19 mouse cellular contexts compared by ENCODE assay signal in genomic region chr6:35405044-35405443, GRCm38 (mm10).
DNase-seq lines count a peak whose midpoint lies in the region; ATAC-seq and TF ChIP-seq lines count a peak whose summit lies in the region.
"Had no signal": no experiment of that assay in that cellular context is flagged by ENCODE, and none has a peak within 500 bp of the region (broad histone marks: within the 10 kb centered on the region; RNA-seq: fewer than 3 reads in every experiment).

No protein-coding gene starts in this region.

- no peak for ATAC-seq in megakaryocyte, adult 5-6 weeks (ENCODE audit: poor library complexity, severe bottlenecking)
- ATAC-seq: inflammation-experienced regulatory T-cells, adult 6 months; midbrain, embryonic 13.5 days had no signal

- intact Hi-C loops in gastrocnemius, adult 2 months (cut with DNase I), result no loop called here
- intact Hi-C loops in left cerebral cortex, postnatal 14 days (cut with DNase I), result no loop called here

- TF ChIP-seq CTCF in gastrocnemius, adult 2 months (IDR thresholded peaks at IDR 0.05), result no peak

- peak; percentile 20 for DNase-seq in gastrocnemius, adult 2 months
- DNase-seq in gastrocnemius, adult 8-10 months (ENCODE audit: low spot score in 2 of 2), result no peak
- peak; percentile 55 for DNase-seq in right cerebral cortex, postnatal 10 days (ENCODE audit: low spot score in 2 of 2)
- DNase-seq in right cerebral cortex, postnatal 4 days, result no peak
- DNase-seq in frontal cortex, postnatal 36 days (ENCODE audit: low spot score in 2 of 2), result peak; percentile 24 to 26
- peak; percentile 18 to 30 for DNase-seq in left cerebral cortex, postnatal 14 days (ENCODE audit: low spot score in 2 of 2)
- DNase-seq: adrenal gland, postnatal 36 days; gastrocnemius, postnatal 10 days; heart, postnatal 10 days; kidney, adult 9 months; kidney, postnatal 36 days; liver, embryonic 13.5 days; spleen, adult 18-20 months had no signal

- no peak overlapping the region for H3K27ac ChIP-seq in gastrocnemius, adult 2 months
- H3K27ac ChIP-seq: hindbrain, embryonic 12.5 days; liver, embryonic 13.5 days; lung, embryonic 15.5 days; macrophage; midbrain, embryonic 13.5 days had no signal

- H3K4me3 ChIP-seq in gastrocnemius, adult 2 months, result no peak overlapping the region
- H3K4me3 ChIP-seq: hindbrain, embryonic 12.5 days; liver, embryonic 13.5 days; lung, embryonic 15.5 days; midbrain, embryonic 13.5 days had no signal

Comparison
In these comparisons a context has a peak if more than half of its experiments do, and no peak if none do; other contexts are left out.
1. DNase-seq: peak in gastrocnemius, adult 2 months (single experiment), right cerebral cortex, postnatal 10 days (2 of 2), frontal cortex, postnatal 36 days (2 of 2) and left cerebral cortex, postnatal 14 days (2 of 2); none in gastrocnemius, adult 8-10 months (0 of 2) and right cerebral cortex, postnatal 4 days (single experiment).